Mouse (Mus musculus): ENCODE results near the gene Slmap. TPM values are rescaled to one million over a fixed set of nuclear protein-coding genes. Genes with fewer than 3 reads are reported as not detected.
"Not testable (repeated sequence)": the region's sequence is repeated elsewhere in the genome, so short reads cannot be mapped to it uniquely, and the experiment has no call there.

Slmap gene
- polyA plus RNA-seq, 1 experiment from 2014 or later = 10.2 TPM

GRCm38 (mm10) chr14:26531410-26532313 lies 3.1 kb downstream of the Slmap start:
- Histone ChIP-seq H3K4me3 (replicated peaks) (peak overlapping the region; percentile 99), H3K27ac (0 out of 2 replicates have a peak overlapping the region, but pooled peaks have one; percentile 4), H3K9ac (peak overlapping the region; percentile 42; the same call in 1 of the 2 replicates), H3K27me3 (no peaks in the 10 kb centered on the region), H3K36me3 (peaks cover 18% of the 10 kb centered on the region), H3K9me3 (replicated peaks) (no peaks in the 10 kb centered on the region), H3K4me2 (peak overlapping the region; percentile 97), H3K4me1 (replicated peaks) (peaks cover 66% of the 10 kb centered on the region)
- no peak for DNase-seq
- ATAC-seq (ENCODE audit: low read depth) = no peak
- WGBS (ENCODE audit: insufficient replicate concordance) = 57% methylated on average over 10 of the region's 10 CpGs

GRCm38 (mm10) chr14:26530350-26530749 lies 4.4 kb downstream of the Slmap start:
- ATAC-seq (ENCODE audit: low read depth) (no peak), DNase-seq (no peak)
- WGBS (ENCODE audit: insufficient replicate concordance) = 58% methylated on average over 7 of the region's 7 CpGs
- no peak overlapping the region for H3K27ac ChIP-seq
- 0 out of 2 replicates have a peak overlapping the region, but pooled peaks have one; percentile 15 for H3K9ac ChIP-seq
- H3K4me1 ChIP-seq (replicated peaks) = peaks cover 73% of the 10 kb centered on the region
- H3K27me3 ChIP-seq = no peaks in the 10 kb centered on the region
- H3K9me3 ChIP-seq (replicated peaks) = no peaks in the 10 kb centered on the region
- H3K36me3 ChIP-seq = peaks cover 18% of the 10 kb centered on the region
- 0 out of 2 replicates have a peak overlapping the region, but pooled peaks have one; percentile 1 for H3K4me2 ChIP-seq
- H3K4me3 ChIP-seq (replicated peaks) = no peak overlapping the region

GRCm38 (mm10) chr14:26528296-26528695 lies 6.4 kb downstream of the Slmap start:
- Histone ChIP-seq H3K36me3 (peaks cover 24% of the 10 kb centered on the region), H3K27me3 (no peaks in the 10 kb centered on the region), H3K27ac (no peak overlapping the region), H3K9me3 (replicated peaks) (no peaks in the 10 kb centered on the region), H3K4me1 (replicated peaks) (peaks cover 65% of the 10 kb centered on the region), H3K4me3 (replicated peaks) (no peak overlapping the region), H3K4me2 (no peak overlapping the region), H3K9ac (no peak overlapping the region)
- 49% methylated on average over 2 of the region's 2 CpGs for WGBS (ENCODE audit: insufficient replicate concordance)
- no peak for DNase-seq
- no peak for ATAC-seq (ENCODE audit: low read depth)

- ATAC-seq (ENCODE audit: low read depth) (no peak), DNase-seq (no peak)
Measured at GRCm38 (mm10) chr14:26525955-26526354, 8.8 kb downstream of the Slmap start.

GRCm38 (mm10) chr14:26523082-26523481 lies 11.6 kb downstream of the Slmap start:
- ATAC-seq (ENCODE audit: low read depth) (no peak), DNase-seq (no peak)
- no peaks in the 10 kb centered on the region for H3K9me3 ChIP-seq (replicated peaks)
- H3K9ac ChIP-seq = no peak overlapping the region
- H3K4me3 ChIP-seq (replicated peaks) = no peak overlapping the region
- no peak overlapping the region for H3K27ac ChIP-seq
- H3K27me3 ChIP-seq = no peaks in the 10 kb centered on the region
- WGBS (ENCODE audit: insufficient replicate concordance) = 88% methylated on average over 2 of the region's 2 CpGs
- H3K4me1 ChIP-seq (replicated peaks) = peaks cover 34% of the 10 kb centered on the region
- H3K36me3 ChIP-seq = peaks cover 13% of the 10 kb centered on the region
- H3K4me2 ChIP-seq = no peak overlapping the region

More at GRCm38 (mm10) chr14:26525955-26526354, 8.8 kb downstream of the Slmap start:
- 72% methylated on average over 3 of the region's 3 CpGs for WGBS (ENCODE audit: insufficient replicate concordance)
- no peak overlapping the region for H3K4me3 ChIP-seq (replicated peaks)
- peaks cover 24% of the 10 kb centered on the region for H3K36me3 ChIP-seq
- no peaks in the 10 kb centered on the region for H3K27me3 ChIP-seq
- H3K4me2 ChIP-seq = no peak overlapping the region
- H3K9me3 ChIP-seq (replicated peaks) = no peaks in the 10 kb centered on the region
- H3K4me1 ChIP-seq (replicated peaks) = peaks cover 52% of the 10 kb centered on the region
- no peak overlapping the region for H3K27ac ChIP-seq
- no peak overlapping the region for H3K9ac ChIP-seq

GRCm38 (mm10) chr14:26519831-26520230 lies 14.9 kb downstream of the Slmap start:
- WGBS (ENCODE audit: insufficient replicate concordance) = 74% methylated on average over 4 of the region's 4 CpGs
- Histone ChIP-seq H3K4me1 (replicated peaks) (peaks cover 31% of the 10 kb centered on the region), H3K27ac (no peak overlapping the region), H3K9ac (no peak overlapping the region), H3K4me2 (no peak overlapping the region), H3K4me3 (replicated peaks) (no peak overlapping the region), H3K9me3 (replicated peaks) (no peaks in the 10 kb centered on the region), H3K27me3 (no peaks in the 10 kb centered on the region), H3K36me3 (peaks cover 6% of the 10 kb centered on the region; the same call in 1 of the 2 replicates)
- no peak for ATAC-seq (ENCODE audit: low read depth)
- DNase-seq = no peak

GRCm38 (mm10) chr14:26517843-26518242 lies 16.9 kb downstream of the Slmap start:
- DNase-seq (no peak), ATAC-seq (ENCODE audit: low read depth) (no peak)
- H3K4me3 ChIP-seq (replicated peaks) = no peak overlapping the region
- peaks cover 3% of the 10 kb centered on the region; the same call in 1 of the 2 replicates for H3K36me3 ChIP-seq
- no peak overlapping the region for H3K27ac ChIP-seq
- no peak overlapping the region for H3K9ac ChIP-seq
- no peaks in the 10 kb centered on the region for H3K27me3 ChIP-seq
- H3K4me2 ChIP-seq = no peak overlapping the region
- H3K4me1 ChIP-seq (replicated peaks) = peaks cover 31% of the 10 kb centered on the region
- no peaks in the 10 kb centered on the region for H3K9me3 ChIP-seq (replicated peaks)
- 70% methylated on average over 4 of the region's 4 CpGs for WGBS (ENCODE audit: insufficient replicate concordance)

GRCm38 (mm10) chr14:26516232-26516631 lies 18.5 kb downstream of the Slmap start:
- not testable (repeated sequence) for H3K4me3 ChIP-seq (replicated peaks); H3K36me3 ChIP-seq; ATAC-seq (ENCODE audit: low read depth); H3K9me3 ChIP-seq (replicated peaks); DNase-seq; H3K27me3 ChIP-seq
- peak overlapping the region; percentile 68 for H3K27ac ChIP-seq
- H3K4me2 ChIP-seq = peak overlapping the region; percentile 45
- 0 out of 2 replicates have a peak overlapping the region, but pooled peaks have one; percentile 44 for H3K9ac ChIP-seq
- peaks cover 33% of the 10 kb centered on the region for H3K4me1 ChIP-seq (replicated peaks)
- WGBS (ENCODE audit: insufficient replicate concordance) = 24% methylated on average over 2 of the region's 2 CpGs

GRCm38 (mm10) chr14:26515802-26516201 lies 18.9 kb downstream of the Slmap start:
- peak overlapping the region; percentile 3; the same call in 1 of the 2 replicates for H3K4me3 ChIP-seq (replicated peaks)
- H3K27me3 ChIP-seq = no peaks in the 10 kb centered on the region
- no peaks in the 10 kb centered on the region for H3K9me3 ChIP-seq (replicated peaks)
- H3K27ac ChIP-seq = peak overlapping the region; percentile 68
- 6% methylated on average over 9 of the region's 9 CpGs for WGBS (ENCODE audit: insufficient replicate concordance)
- ATAC-seq (ENCODE audit: low read depth) (peak; percentile 85), DNase-seq (no peak)
- peaks cover 3% of the 10 kb centered on the region; the same call in 1 of the 2 replicates for H3K36me3 ChIP-seq
- H3K4me2 ChIP-seq = peak overlapping the region; percentile 45
- H3K4me1 ChIP-seq (replicated peaks) = peaks cover 31% of the 10 kb centered on the region
- H3K9ac ChIP-seq = 0 out of 2 replicates have a peak overlapping the region, but pooled peaks have one; percentile 44

GRCm38 (mm10) chr14:26510545-26510944 lies 24.2 kb downstream of the Slmap start:
- H3K4me2 ChIP-seq = no peak overlapping the region
- H3K4me1 ChIP-seq (replicated peaks) = peaks cover 9% of the 10 kb centered on the region
- 75% methylated on average over 2 of the region's 2 CpGs for WGBS (ENCODE audit: insufficient replicate concordance)
- no peak overlapping the region for H3K4me3 ChIP-seq (replicated peaks)
- no peak for DNase-seq
- no peaks in the 10 kb centered on the region for H3K36me3 ChIP-seq
- no peak for ATAC-seq (ENCODE audit: low read depth)
- no peak overlapping the region for H3K27ac ChIP-seq
- no peak overlapping the region for H3K9ac ChIP-seq
- no peaks in the 10 kb centered on the region for H3K9me3 ChIP-seq (replicated peaks)
- H3K27me3 ChIP-seq = no peaks in the 10 kb centered on the region

GRCm38 (mm10) chr14:26508150-26508549 lies 26.6 kb downstream of the Slmap start:
- no peaks in the 10 kb centered on the region for H3K36me3 ChIP-seq
- 0 out of 2 replicates have a peak, but pooled peaks cover 4% of the 10 kb centered on the region for H3K4me1 ChIP-seq (replicated peaks)
- no peak overlapping the region for H3K4me2 ChIP-seq
- H3K27me3 ChIP-seq = no peaks in the 10 kb centered on the region
- no peaks in the 10 kb centered on the region for H3K9me3 ChIP-seq (replicated peaks)
- 90% methylated on average over 6 of the region's 6 CpGs for WGBS (ENCODE audit: insufficient replicate concordance)
- ATAC-seq (ENCODE audit: low read depth) (no peak), DNase-seq (no peak)
- no peak overlapping the region for H3K9ac ChIP-seq
- no peak overlapping the region for H3K27ac ChIP-seq
- H3K4me3 ChIP-seq (replicated peaks) = no peak overlapping the region
